Comparison of ENCODE assay signal across 8 mouse cellular contexts in the genomic region with DNA sequence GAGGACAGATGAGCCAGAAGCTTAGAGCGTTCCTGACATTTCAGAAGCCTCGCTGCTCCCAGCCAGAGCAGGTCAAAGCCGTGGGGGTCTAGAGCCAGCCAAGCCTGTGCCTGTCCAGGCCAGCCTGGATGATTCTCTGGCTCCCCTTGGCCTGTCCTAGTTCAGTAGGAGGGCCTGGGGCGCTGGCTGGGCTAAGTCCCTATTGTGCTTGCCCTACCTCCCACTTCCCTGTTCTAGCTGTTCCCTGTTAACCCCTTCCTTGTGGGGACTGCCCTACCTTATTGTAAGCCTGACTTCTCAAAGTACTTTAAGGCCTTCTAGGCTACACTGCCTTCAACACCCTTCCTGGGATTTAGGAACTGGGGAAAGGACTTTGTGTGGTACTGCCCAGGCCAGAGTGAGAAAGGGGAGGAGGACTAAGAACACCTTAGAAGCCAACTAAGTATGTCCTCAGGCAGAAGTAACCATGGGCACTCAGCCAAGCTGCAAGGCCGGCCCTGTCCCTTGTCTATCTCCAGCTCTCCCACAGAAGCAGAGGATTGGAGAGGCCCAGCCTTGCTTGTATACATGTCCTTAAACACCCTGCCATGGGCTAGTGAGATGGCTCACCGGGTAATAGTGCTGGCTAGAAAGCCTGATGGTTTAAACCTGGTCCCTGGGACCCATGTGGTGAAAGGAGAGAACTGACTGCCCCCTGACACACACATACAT. TPM values are rescaled to one million over a fixed set of nuclear protein-coding genes. Genes with fewer than 3 reads are reported as not detected.
DNase-seq lines count a peak whose midpoint lies in the region; ATAC-seq and TF ChIP-seq lines count a peak whose summit lies in the region.

No protein-coding gene starts in this region.

- H3K4me1 ChIP-seq in neural tube, embryonic 13.5 days (replicated peaks), result peaks cover 50% of the 10 kb centered on the region
- peaks cover 56% of the 10 kb centered on the region for H3K4me1 ChIP-seq in neural tube, embryonic 15.5 days
- peaks cover 23% of the 10 kb centered on the region for H3K4me1 ChIP-seq in hindbrain, embryonic 16.5 days (ENCODE audit: control insufficient read depth, insufficient read depth, low read depth, low read length)
- peaks cover 67% of the 10 kb centered on the region for H3K4me1 ChIP-seq in small intestine, adult 2 months (ENCODE audit: control insufficient read depth, insufficient read depth, insufficient read length, low read length)

- 0 out of 2 replicates have a peak overlapping the region, but pooled peaks have one; percentile 22 for H3K9ac ChIP-seq in neural tube, embryonic 13.5 days
- no peak overlapping the region for H3K9ac ChIP-seq in neural tube, embryonic 15.5 days (replicated peaks)
- no peak overlapping the region for H3K9ac ChIP-seq in hindbrain, embryonic 16.5 days (ENCODE audit: low read depth, low read length)

- TF ChIP-seq CTCF in small intestine, adult 2 months (IDR thresholded peaks at IDR 0.05; ENCODE audit: extremely low read depth, insufficient read length, insufficient replicate concordance, low read depth, low read length), result no peak

- DNase-seq in cerebellum, postnatal 25 days, result peak; percentile 37 to 69
- DNase-seq in cerebellum, adult 8-10 months, result no peak
- no peak for DNase-seq in cerebellum, adult 9-11 months
- no peak for DNase-seq in right cerebral cortex, postnatal 4 days

- TF ChIP-seq POLR2A in small intestine, adult 2 months (IDR thresholded peaks at IDR 0.05; ENCODE audit: low read depth, low read length), result no peak

- 0 out of 2 replicates have a peak overlapping the region, but pooled peaks have one; percentile 38 for H3K27ac ChIP-seq in neural tube, embryonic 13.5 days (replicated peaks)
- H3K27ac ChIP-seq in neural tube, embryonic 15.5 days (replicated peaks), result no peak overlapping the region; the same call in 1 of the 2 replicates
- no peak overlapping the region for H3K27ac ChIP-seq in hindbrain, embryonic 16.5 days (ENCODE audit: low read depth, low read length)
- H3K27ac ChIP-seq in small intestine, adult 2 months (ENCODE audit: insufficient read depth, low read depth, low read length), result peak overlapping the region; percentile 71

- H3K36me3 ChIP-seq in neural tube, embryonic 13.5 days, result peaks cover 31% of the 10 kb centered on the region
- peaks cover 18% of the 10 kb centered on the region for H3K36me3 ChIP-seq in neural tube, embryonic 15.5 days
- H3K36me3 ChIP-seq in hindbrain, embryonic 16.5 days (ENCODE audit: control insufficient read depth, insufficient read depth, low read length), result peaks cover 7% of the 10 kb centered on the region
- H3K36me3 ChIP-seq in small intestine, adult 2 months (ENCODE audit: control insufficient read depth, insufficient read depth, low read length), result peaks cover 15% of the 10 kb centered on the region

- H3K4me2 ChIP-seq in neural tube, embryonic 13.5 days, result no peak overlapping the region
- H3K4me2 ChIP-seq in neural tube, embryonic 15.5 days, result no peak overlapping the region
- H3K4me2 ChIP-seq in hindbrain, embryonic 16.5 days (ENCODE audit: low read length), result no peak overlapping the region

- no peak overlapping the region for H3K4me3 ChIP-seq in neural tube, embryonic 13.5 days
- no peak overlapping the region for H3K4me3 ChIP-seq in neural tube, embryonic 15.5 days (replicated peaks)
- H3K4me3 ChIP-seq in hindbrain, embryonic 16.5 days (ENCODE audit: low read length), result no peak overlapping the region
- H3K4me3 ChIP-seq in small intestine, adult 2 months (ENCODE audit: low read depth, low read length), result no peak overlapping the region

- no peaks in the 10 kb centered on the region for H3K27me3 ChIP-seq in neural tube, embryonic 13.5 days
- H3K27me3 ChIP-seq in neural tube, embryonic 15.5 days (replicated peaks), result no peaks in the 10 kb centered on the region
- no peaks in the 10 kb centered on the region for H3K27me3 ChIP-seq in hindbrain, embryonic 16.5 days (replicated peaks; ENCODE audit: control insufficient read depth, insufficient read depth, low read length)
- H3K27me3 ChIP-seq in small intestine, adult 2 months (ENCODE audit: control insufficient read depth, insufficient read depth, low read length), result no peaks in the 10 kb centered on the region

- no peaks in the 10 kb centered on the region for H3K9me3 ChIP-seq in neural tube, embryonic 13.5 days
- no peaks in the 10 kb centered on the region for H3K9me3 ChIP-seq in neural tube, embryonic 15.5 days (replicated peaks)
- H3K9me3 ChIP-seq in hindbrain, embryonic 16.5 days (ENCODE audit: control insufficient read depth, low read length), result no peaks in the 10 kb centered on the region

- ATAC-seq in neural tube, embryonic 13.5 days (ENCODE audit: low read depth), result no peak; the same call in 1 of the 2 replicates
- no peak for ATAC-seq in neural tube, embryonic 15.5 days (ENCODE audit: low FRiP score)
- ATAC-seq in hindbrain, embryonic 16.5 days, result peak; percentile 19; the same call in 1 of the 2 replicates

- WGBS in neural tube, embryonic 13.5 days, result 63% methylated on average over 6 of the region's 6 CpGs
- WGBS in neural tube, embryonic 15.5 days, result 68% methylated on average over 6 of the region's 6 CpGs
- WGBS in hindbrain, embryonic 16.5 days, result 53% methylated on average over 6 of the region's 6 CpGs
- 20% methylated on average over 6 of the region's 6 CpGs for whole genome bisulfite sequencing in small intestine, adult 2 months

RNA-seq across cellular contexts. Expression of gene Hs6st1, which starts 22.0 kb away (rescaled TPM):
- polyA plus RNA-seq in neural tube, embryonic 13.5 days (2015; fragmentation: Nextera tagmentation; extraction: Ambion mirVana), result 12.0 and 16.9 TPM in 2 replicates
- polyA plus RNA-seq in neural tube, embryonic 15.5 days (2015; fragmentation: Nextera tagmentation; extraction: Ambion mirVana), result 11.7 and 24.1 TPM in 2 replicates
- 9.5 and 11.7 TPM in 2 replicates for polyA plus RNA-seq in hindbrain, embryonic 16.5 days (2015; fragmentation: Nextera tagmentation; extraction: Ambion mirVana)
- 33.9 and 53.7 TPM in 2 replicates for polyA plus RNA-seq in small intestine, adult 2 months (2012; rRNA removed)

Comparison
In these comparisons a context has a peak if more than half of its experiments do, and no peak if none do; other contexts are left out.
1. DNase-seq: peak in cerebellum, postnatal 25 days (2 of 2); none in cerebellum, adult 8-10 months (single experiment), cerebellum, adult 9-11 months (single experiment) and right cerebral cortex, postnatal 4 days (single experiment).
2. H3K27ac ChIP-seq: peak in neural tube, embryonic 13.5 days (single experiment) and small intestine, adult 2 months (single experiment); none in neural tube, embryonic 15.5 days (single experiment) and hindbrain, embryonic 16.5 days (single experiment).